Mouse (Mus musculus) bone marrow macrophage, adult 2 months (primary cell): ENCODE data around the gene Ntm.

Source experiments
- CTCF ChIP-seq: IDR thresholded peaks from 2 replicates; pipeline ENCODE4 v1.5.1; 2012; ENCODE audit warnings: low read depth, mild to moderate bottlenecking, low read length, moderate library complexity
- POLR2A ChIP-seq: IDR thresholded peaks from 2 replicates; pipeline ENCODE4 v1.6.1; 2012; ENCODE audit warnings: mild to moderate bottlenecking, low read depth, low read length, borderline replicate concordance

DNA sequence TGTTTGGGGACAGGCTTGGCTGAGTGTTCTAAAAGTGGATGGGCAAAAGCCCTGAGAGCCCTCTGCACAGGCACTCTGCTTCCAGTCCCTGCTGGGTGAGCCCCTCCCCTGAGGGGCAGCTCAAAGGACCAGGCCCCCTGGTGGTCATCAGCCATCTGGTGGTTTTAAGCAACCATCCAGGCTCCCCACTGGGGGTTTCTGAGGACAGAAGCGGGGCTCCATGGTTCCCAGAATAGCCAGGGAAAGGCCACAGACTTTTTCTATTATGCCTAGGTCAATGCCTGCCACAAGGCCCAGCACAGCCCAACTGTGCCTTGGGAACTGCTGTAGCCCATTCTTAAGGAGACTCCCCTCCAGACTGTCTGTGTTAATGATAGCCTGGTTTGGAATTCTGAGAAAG lies 98.1 kb downstream of the Ntm start:
- TF ChIP-seq POLR2A (no peak), CTCF (no peak)
